Mouse (Mus musculus) small intestine, adult 2 months (tissue): ENCODE measurements around the gene Apoa2.

ENCODE experiments used
- CTCF ChIP-seq: fragments of 200-500 bp; IDR thresholded peaks from 2 replicates; pipeline ENCODE4 v1.5.1; 2012; ENCODE audit warnings: low read depth, mild to moderate bottlenecking, control low read depth, inconsistent platforms, low read length, moderate library complexity, mixed read lengths; ENCODE audit not compliant: insufficient replicate concordance, insufficient read length; ENCODE audit errors: extremely low read depth
- POLR2A ChIP-seq: fragments of 200-500 bp; IDR thresholded peaks from 2 replicates; pipeline ENCODE4 v1.6.1; 2012; ENCODE audit warnings: low read depth, mild to moderate bottlenecking, control low read depth, inconsistent platforms, low read length, moderate library complexity

DNA sequence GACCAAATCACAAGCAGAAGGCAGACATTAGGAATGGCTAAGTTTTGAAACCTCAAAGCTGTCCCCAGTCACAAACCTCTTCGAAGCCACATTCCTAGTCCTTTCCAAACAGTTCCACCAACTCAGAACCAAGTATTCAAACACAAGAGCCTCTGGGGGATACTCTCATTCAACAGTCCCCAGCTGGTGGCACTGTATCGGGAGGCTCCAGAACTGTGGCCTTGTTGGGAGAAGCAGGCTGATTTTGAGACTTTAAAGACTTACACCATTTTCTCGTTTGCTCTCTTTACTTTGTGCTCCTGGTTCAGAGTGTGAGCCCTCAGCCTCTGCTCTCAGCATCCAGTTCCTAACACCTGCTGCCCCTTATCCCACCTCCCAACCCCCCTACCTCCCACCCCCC is 41.8 kb upstream of the Apoa2 start:
- TF ChIP-seq CTCF = no peak
- TF ChIP-seq POLR2A = no peak
